Comparison of ENCODE assay signal across 8 mouse cellular contexts in the genomic region with DNA sequence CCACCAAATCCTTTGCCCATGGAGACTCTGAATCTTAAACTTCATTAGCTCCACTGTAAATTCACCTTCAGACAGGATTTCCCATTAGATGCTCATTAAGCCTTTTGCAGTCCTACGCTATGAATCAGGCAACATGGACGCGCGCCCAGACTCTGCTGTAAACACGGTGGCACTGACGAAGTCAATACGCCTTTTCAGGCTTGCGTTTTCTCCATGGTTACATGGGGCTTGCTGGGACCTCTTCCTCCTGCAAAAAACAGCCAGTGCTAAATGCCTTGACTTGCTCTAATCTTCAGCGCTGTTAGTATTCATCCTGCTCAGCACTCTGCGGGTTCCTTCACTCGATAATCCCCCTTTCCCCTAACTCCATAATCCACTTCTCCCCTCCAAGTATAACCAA.
DNase-seq lines count a peak whose midpoint lies in the region; ATAC-seq and TF ChIP-seq lines count a peak whose summit lies in the region.

No protein-coding gene starts in this region.

- peak overlapping the region; percentile 59 for H3K27ac ChIP-seq in hindbrain, embryonic 15.5 days (replicated peaks)
- no peak overlapping the region for H3K27ac ChIP-seq in limb, embryonic 14.5 days (replicated peaks; ENCODE audit: low read depth, low read length)

- ATAC-seq in hindbrain, embryonic 15.5 days (ENCODE audit: low FRiP score, low read depth), result peak; percentile 83
- ATAC-seq in limb, embryonic 14.5 days (ENCODE audit: low FRiP score, low read depth), result no peak

- DNase-seq in cerebellum, postnatal 25 days, result peak; percentile 30 to 69
- DNase-seq in cerebellum, adult 9-11 months, result no peak
- DNase-seq in brain, embryonic 18.5 days (ENCODE audit: low read depth, low spot score), result peak; percentile 61
- DNase-seq in limb, embryonic 14.5 days (ENCODE audit: low spot score), result peak; percentile 36
- DNase-seq in right cerebral cortex, postnatal 25 days, result peak; percentile 65
- DNase-seq in B cell, adult 2 months, result no peak
- DNase-seq in kidney, adult 11 months, result no peak

- H3K27me3 ChIP-seq in hindbrain, embryonic 15.5 days, result no peaks in the 10 kb centered on the region
- no peaks in the 10 kb centered on the region for H3K27me3 ChIP-seq in limb, embryonic 14.5 days (ENCODE audit: control insufficient read depth, insufficient read depth, low read length)

- no peaks in the 10 kb centered on the region for H3K9me3 ChIP-seq in hindbrain, embryonic 15.5 days
- no peaks in the 10 kb centered on the region for H3K9me3 ChIP-seq in limb, embryonic 14.5 days (ENCODE audit: control insufficient read depth, low read length)

- H3K36me3 ChIP-seq in hindbrain, embryonic 15.5 days, result no peaks in the 10 kb centered on the region
- no peaks in the 10 kb centered on the region for H3K36me3 ChIP-seq in limb, embryonic 14.5 days (ENCODE audit: control insufficient read depth, insufficient read depth, low read length)

- H3K4me2 ChIP-seq in hindbrain, embryonic 15.5 days, result peak overlapping the region; percentile 39
- H3K4me2 ChIP-seq in limb, embryonic 14.5 days (replicated peaks; ENCODE audit: low read depth, low read length, severe bottlenecking), result peak overlapping the region; percentile 7; the same call in 1 of the 2 replicates

- no peak for TF ChIP-seq POLR2A in limb, embryonic 14.5 days (IDR thresholded peaks at IDR 0.05; ENCODE audit: borderline replicate concordance, extremely low read depth, insufficient read depth, insufficient read length)

- no peak overlapping the region for H3K9ac ChIP-seq in hindbrain, embryonic 15.5 days
- no peak overlapping the region for H3K9ac ChIP-seq in limb, embryonic 14.5 days (ENCODE audit: low read depth, low read length, severe bottlenecking)

- 27% methylated on average over 11 of the region's 11 CpGs for WGBS in hindbrain, embryonic 15.5 days
- 16% methylated on average over 11 of the region's 11 CpGs for WGBS in limb, embryonic 14.5 days

- H3K4me1 ChIP-seq in hindbrain, embryonic 15.5 days (replicated peaks), result peaks cover 27% of the 10 kb centered on the region; the same call in 1 of the 2 replicates
- no peaks in the 10 kb centered on the region for H3K4me1 ChIP-seq in limb, embryonic 14.5 days (ENCODE audit: control insufficient read depth, insufficient read depth, low read length)

- no peak overlapping the region for H3K4me3 ChIP-seq in hindbrain, embryonic 15.5 days
- no peak overlapping the region for H3K4me3 ChIP-seq in limb, embryonic 14.5 days (replicated peaks; ENCODE audit: low read length)

Comparison
In these comparisons a context has a peak if more than half of its experiments do, and no peak if none do; other contexts are left out.
1. DNase-seq: peak in cerebellum, postnatal 25 days (2 of 2), brain, embryonic 18.5 days (single experiment), limb, embryonic 14.5 days (single experiment) and right cerebral cortex, postnatal 25 days (single experiment); none in cerebellum, adult 9-11 months (single experiment), B cell, adult 2 months (0 of 2) and kidney, adult 11 months (single experiment).